Mouse (Mus musculus): ENCODE data around the gene Tmprss9.
A peak's percentile ranks its signal among the peaks of the same experiment; 100 is the strongest.

Tmprss9 gene

DNA sequence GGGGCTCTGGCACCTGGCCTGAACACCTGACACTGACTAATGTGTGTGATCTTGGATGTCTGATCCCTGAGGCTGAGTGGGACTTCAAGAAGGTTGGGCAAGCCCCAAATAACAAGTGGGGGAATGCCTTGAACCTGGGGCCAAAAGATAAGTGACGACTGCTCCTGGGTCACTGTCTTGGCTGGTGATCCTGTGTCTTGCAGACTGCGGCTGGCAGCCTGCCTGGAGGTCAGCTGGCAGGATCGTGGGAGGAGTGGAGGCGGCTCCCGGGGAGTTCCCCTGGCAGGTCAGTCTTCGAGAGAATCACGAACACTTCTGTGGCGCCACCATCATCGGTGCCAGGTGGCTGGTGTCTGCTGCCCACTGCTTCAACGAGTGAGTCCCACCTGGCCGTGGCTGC is 15.5 kb downstream of the Tmprss9 start:
- no peak for DNase-seq (ENCODE audit: low read depth)

DNA sequence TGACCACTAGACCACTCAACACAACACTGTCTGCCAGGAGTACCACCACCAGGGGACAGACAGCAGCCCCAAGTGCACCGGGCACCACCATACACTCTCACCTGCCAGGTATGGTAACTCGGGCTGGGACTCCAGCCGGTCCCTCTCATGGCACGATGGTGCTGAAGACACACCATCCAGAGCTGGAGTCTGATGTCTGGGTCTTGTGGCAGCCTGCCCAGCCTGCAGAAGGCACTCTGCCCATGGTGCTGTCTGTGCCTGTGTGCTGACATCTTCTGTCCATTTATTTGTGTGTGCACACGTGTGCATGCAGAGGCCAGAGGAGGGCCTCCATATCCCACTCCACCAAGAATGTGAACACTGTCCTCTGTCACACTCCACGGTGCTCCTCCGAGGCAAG is 23.5 kb downstream of the Tmprss9 start:
- DNase-seq (ENCODE audit: low read depth) = no peak

GRCm38 (mm10) chr10:80895697-80896096 is 24.0 kb downstream of the Tmprss9 start:
- no peak for DNase-seq (ENCODE audit: low read depth)

DNA sequence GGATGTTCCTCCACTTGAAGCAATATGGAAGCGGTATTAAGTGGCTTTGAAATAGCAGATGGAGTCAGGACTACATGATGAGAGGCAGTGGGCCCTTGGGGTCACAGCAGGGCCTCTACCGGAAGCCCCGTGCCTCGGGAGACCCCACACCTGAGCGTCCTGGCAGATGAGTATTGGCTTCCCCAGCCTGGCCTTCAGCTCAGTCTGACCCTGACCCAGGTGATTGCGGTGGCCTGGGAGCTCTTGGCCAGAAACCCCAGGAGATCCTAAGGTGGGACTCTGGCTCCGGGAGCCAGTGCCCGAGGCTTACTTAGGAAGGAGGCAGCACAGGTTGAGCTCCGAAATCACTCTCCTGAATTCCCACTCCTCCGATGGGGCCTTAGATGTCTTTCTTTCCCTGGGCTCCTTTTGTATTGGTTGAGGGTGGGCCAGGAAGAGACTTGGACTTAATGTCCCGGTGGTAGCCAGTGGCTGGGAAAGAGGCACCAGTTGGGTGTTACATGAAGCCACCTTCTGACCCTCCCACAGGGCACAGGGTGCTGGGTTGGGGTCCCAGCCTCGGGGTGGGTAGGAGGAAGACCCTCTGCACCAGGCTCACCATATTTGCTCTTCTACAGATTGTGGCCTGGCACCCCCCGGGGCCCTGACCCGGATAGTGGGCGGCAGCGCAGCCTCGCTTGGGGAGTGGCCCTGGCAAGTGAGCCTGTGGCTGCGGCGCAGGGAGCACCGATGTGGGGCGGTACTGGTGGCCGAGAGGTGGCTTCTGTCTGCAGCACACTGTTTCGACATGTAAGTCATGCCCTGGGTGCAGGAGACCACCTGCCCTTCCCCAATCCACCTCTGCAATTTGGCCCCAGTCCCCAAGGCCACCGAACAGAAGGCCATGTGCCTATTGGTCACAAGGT is 25.2 kb downstream of the Tmprss9 start:
- no peak for DNase-seq (ENCODE audit: low read depth)

- no peak for DNase-seq (ENCODE audit: low read depth)
These were observed 26.3 kb downstream of the Tmprss9 start for GRCm38 (mm10) chr10:80897861-80898510.

- no peak for DNase-seq (ENCODE audit: low read depth)
These were observed 27.4 kb downstream of the Tmprss9 start for GRCm38 (mm10) chr10:80899074-80899473.

GRCm38 (mm10) chr10:80899591-80900317 is 28.1 kb downstream of the Tmprss9 start:
- no peak for DNase-seq (ENCODE audit: low read depth)

GRCm38 (mm10) chr10:80900318-80901247 is 28.9 kb downstream of the Tmprss9 start, which contains the start of gene Timm13:
Timm13 (minus strand) TSS chr10:80900969.
- peak; percentile 98 for DNase-seq (ENCODE audit: low read depth)

- DNase-seq (ENCODE audit: low read depth) = peak; percentile 57
These were observed 30.0 kb downstream of the Tmprss9 start for GRCm38 (mm10) chr10:80901409-80902272.

DNA sequence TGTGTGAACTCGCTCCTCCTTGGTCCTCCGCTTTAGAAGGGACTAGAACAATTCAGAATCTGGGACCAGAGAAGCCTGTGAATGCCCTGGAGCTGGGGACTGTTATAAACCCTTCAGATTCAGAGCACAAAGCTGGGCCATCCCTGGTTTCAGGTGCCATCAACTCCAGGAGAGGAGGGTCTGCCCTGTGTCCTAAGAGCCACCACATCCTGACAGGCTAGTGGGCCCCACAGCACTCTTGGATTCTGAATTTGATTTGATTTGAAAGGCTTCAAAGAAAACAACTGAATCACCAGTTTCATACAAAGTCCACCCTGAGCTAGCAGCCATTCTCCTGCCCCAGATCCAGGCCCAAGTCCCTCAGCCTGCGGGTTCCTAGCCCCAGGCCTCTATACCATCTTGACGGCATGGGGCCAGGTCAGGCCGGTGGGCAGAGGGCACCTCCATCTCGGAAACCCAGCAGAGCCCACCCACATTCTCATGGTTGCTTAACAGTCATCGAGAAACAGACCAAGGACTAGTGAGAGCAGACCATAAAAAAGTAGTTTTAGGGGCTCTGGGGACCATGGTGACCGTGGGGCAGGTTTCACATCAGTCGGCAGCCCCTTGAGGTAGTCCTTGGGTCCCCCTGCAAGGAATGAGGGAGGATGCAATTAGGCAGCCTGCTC is 30.8 kb downstream of the Tmprss9 start:
- no peak for DNase-seq (ENCODE audit: low read depth)

DNA sequence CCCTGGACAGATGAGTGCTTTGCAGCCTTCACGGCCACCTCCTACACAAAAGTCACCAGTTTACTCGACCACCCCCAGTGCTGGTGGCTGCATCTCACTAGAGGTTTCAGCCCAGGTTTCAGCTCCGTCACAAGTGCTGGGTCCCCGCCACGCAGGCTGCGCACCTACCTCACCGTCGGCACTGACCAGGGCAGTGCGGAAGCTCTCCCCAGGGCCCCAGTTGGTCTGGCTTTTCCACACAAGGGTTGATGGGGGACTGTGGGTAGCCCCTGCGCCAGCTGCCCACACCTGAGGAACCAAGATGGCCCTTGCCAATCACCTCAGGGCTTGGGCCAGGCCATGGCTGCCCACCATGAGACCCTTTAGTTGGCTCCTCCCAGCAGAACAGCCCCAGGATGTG is 31.6 kb downstream of the Tmprss9 start:
- no peak for DNase-seq (ENCODE audit: low read depth)

DNA sequence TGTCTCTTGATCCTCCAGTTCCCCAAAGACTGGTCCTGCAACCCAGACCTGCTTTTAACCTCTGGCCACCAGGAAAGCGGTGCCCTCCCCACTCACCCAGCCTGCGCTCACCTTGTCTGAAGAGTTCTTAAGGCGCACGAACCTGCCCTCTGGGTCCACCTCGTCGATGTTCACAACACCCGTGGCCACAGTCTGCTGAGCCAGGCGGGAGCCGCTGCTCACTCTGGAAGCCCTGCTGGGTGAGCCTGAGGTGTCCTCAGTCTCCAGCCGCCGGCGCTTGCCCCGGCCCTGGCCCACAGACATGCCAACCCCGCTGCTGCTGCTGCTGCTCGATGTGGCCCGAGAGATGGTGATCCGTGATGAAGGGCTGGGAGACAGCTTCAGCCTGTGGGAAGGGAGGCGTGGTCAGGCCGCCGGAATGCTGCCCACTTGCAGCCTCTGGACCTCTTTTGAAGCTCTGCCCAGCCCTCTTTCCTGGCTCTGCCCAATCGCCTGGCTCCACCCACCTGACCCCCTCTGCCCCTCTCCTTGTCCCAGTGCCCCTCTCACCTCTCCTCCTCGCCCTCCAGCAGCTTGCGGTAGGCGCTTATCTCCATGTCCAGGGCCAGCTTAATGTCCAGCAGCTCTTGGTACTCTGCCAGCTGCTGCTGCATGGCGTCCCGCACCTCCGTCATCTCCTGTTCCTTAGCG is 32.5 kb downstream of the Tmprss9 start:
- no peak for DNase-seq (ENCODE audit: low read depth)

- DNase-seq (ENCODE audit: low read depth) = no peak
These were observed 33.1 kb downstream of the Tmprss9 start for GRCm38 (mm10) chr10:80904709-80905108.

- no peak for DNase-seq (ENCODE audit: low read depth)
These were observed 37.9 kb downstream of the Tmprss9 start for GRCm38 (mm10) chr10:80909375-80910162.

DNA sequence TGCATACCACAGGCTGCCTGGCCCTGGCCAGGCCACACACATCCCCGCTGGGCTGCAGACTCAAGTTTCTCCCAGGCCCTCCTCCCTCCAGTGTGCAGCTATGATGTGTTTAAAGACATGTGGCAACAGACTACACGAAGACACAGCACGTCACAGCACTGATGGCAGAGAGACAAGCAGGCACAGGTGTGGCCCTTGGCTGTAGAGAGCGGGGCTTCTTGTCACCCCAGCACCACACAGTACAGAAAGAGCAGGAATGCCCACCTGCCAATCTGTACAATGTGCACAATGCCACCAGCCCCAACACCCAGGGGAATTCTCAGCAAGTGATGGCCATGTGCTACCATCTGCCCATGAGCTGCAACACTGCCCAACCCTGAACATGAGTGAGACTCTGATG is 39.7 kb downstream of the Tmprss9 start:
- no peak for DNase-seq (ENCODE audit: low read depth)

- DNase-seq (ENCODE audit: low read depth) = no peak
These were observed 40.2 kb downstream of the Tmprss9 start for GRCm38 (mm10) chr10:80911891-80912290.

GRCm38 (mm10) chr10:80913364-80914011 is 41.8 kb downstream of the Tmprss9 start:
- no peak for DNase-seq (ENCODE audit: low read depth)

- DNase-seq (ENCODE audit: low read depth) = no peak
These were observed 42.6 kb downstream of the Tmprss9 start for GRCm38 (mm10) chr10:80914253-80914656.
